11 mouse cellular contexts compared by ENCODE assay signal in genomic region chr2:105089581-105090508, GRCm38 (mm10). TPM values are rescaled to one million over a fixed set of nuclear protein-coding genes. Genes with fewer than 3 reads are reported as not detected.
DNase-seq lines count a peak whose midpoint lies in the region; ATAC-seq and TF ChIP-seq lines count a peak whose summit lies in the region.
"Had no signal": no experiment of that assay in that cellular context is flagged by ENCODE, and none has a peak within 500 bp of the region (broad histone marks: within the 10 kb centered on the region; RNA-seq: fewer than 3 reads in every experiment).

No protein-coding gene starts in this region.

- no peaks in the 10 kb centered on the region for H3K9me3 ChIP-seq in forebrain, postnatal 0 days (ENCODE audit: low read length)
- H3K9me3 ChIP-seq: embryonic facial prominence, embryonic 15.5 days had no signal

- no peak overlapping the region for H3K4me3 ChIP-seq in forebrain, postnatal 0 days (ENCODE audit: low read depth, low read length)
- H3K4me3 ChIP-seq: embryonic facial prominence, embryonic 15.5 days had no signal

- H3K36me3 ChIP-seq in forebrain, postnatal 0 days (ENCODE audit: insufficient read depth), result no peaks in the 10 kb centered on the region
- H3K36me3 ChIP-seq: embryonic facial prominence, embryonic 15.5 days had no signal

- 17% methylated on average over 7 of the region's 7 CpGs for WGBS in forebrain, postnatal 0 days

- H3K27me3 ChIP-seq in forebrain, postnatal 0 days (ENCODE audit: insufficient read depth, low read length), result no peaks in the 10 kb centered on the region
- H3K27me3 ChIP-seq: embryonic facial prominence, embryonic 15.5 days had no signal

- peak; percentile 39 for DNase-seq in embryo, embryonic 11 days
- no peak for DNase-seq in embryo, embryonic 10 days (ENCODE audit: low spot score)
- DNase-seq in left cerebral cortex, postnatal 10 days (ENCODE audit: extremely low spot score in 1 of 2, low spot score in 2 of 2), result peak; percentile 30 to 60
- no peak for DNase-seq in left cerebral cortex, adult 18-20 months (ENCODE audit: low spot score in 2 of 2)
- DNase-seq in forebrain, postnatal 0 days, result peak; percentile 74
- peak; percentile 84 for DNase-seq in retina, postnatal 1 day
- no peak for DNase-seq in heart, postnatal 4 days
- DNase-seq: lung, postnatal 10 days had no signal

- no peak for TF ChIP-seq CTCF in forebrain, postnatal 0 days (IDR thresholded peaks at IDR 0.05; ENCODE audit: low read depth)

- ATAC-seq in forebrain, postnatal 0 days, result peak; percentile 80
- ATAC-seq in monocyte, adult 5-6 weeks (replicated peaks; ENCODE audit: insufficient number of reproducible peaks, low FRiP score, low TSS enrichment, poor library complexity, severe bottlenecking), result no peak

- H3K4me2 ChIP-seq in forebrain, postnatal 0 days (ENCODE audit: low read depth), result no peak overlapping the region
- H3K4me2 ChIP-seq: embryonic facial prominence, embryonic 15.5 days had no signal

- intact Hi-C loops in left cerebral cortex, postnatal 10 days (cut with DNase I), result no loop called here

- no peak overlapping the region for H3K9ac ChIP-seq in forebrain, postnatal 0 days
- H3K9ac ChIP-seq: embryonic facial prominence, embryonic 15.5 days had no signal

- H3K4me1 ChIP-seq in forebrain, postnatal 0 days (ENCODE audit: insufficient read depth), result peaks cover 11% of the 10 kb centered on the region; the same call in 1 of the 2 replicates

- H3K27ac ChIP-seq in forebrain, postnatal 0 days (ENCODE audit: low read depth, low read length), result 0 out of 2 replicates have a peak overlapping the region, but pooled peaks have one; percentile 35
- H3K27ac ChIP-seq: embryonic facial prominence, embryonic 15.5 days had no signal

RNA-seq across cellular contexts. Expression of gene Gm11060, which starts 2.0 kb away (rescaled TPM):
- total RNA-seq in left cerebral cortex, postnatal 10 days (2021), result not detected
- not detected for total RNA-seq in left cerebral cortex, adult 18-20 months (2021)
- not detected in 2 replicates for total RNA-seq in forebrain, postnatal 0 days (2014; rRNA removed)
- polyA plus RNA-seq in forebrain, postnatal 0 days (2015; fragmentation: Nextera tagmentation; extraction: Ambion mirVana), result not detected in 2 replicates
- total RNA-seq in monocyte, adult 5-6 weeks (2017), result not detected in 3 replicates
- total RNA-seq in heart, postnatal 4 days (2021), result not detected
- polyA plus RNA-seq: embryonic facial prominence, embryonic 15.5 days; small intestine, adult 2 months had no signal

RNA-seq across cellular contexts. Expression of gene Wt1, which starts 36.5 kb away (rescaled TPM):
- total RNA-seq in left cerebral cortex, postnatal 10 days (2021), result under 1 TPM in 1 of 2 experiments, not detected in 1; 0.18 TPM
- under 1 TPM; 0.28 to 0.33 TPM for total RNA-seq in left cerebral cortex, adult 18-20 months (2021)
- 0.08 and 0.14 TPM in 2 replicates for total RNA-seq in forebrain, postnatal 0 days (2014; rRNA removed)
- 0.19 and 0.24 TPM in 2 replicates for polyA plus RNA-seq in forebrain, postnatal 0 days (2015; fragmentation: Nextera tagmentation; extraction: Ambion mirVana)
- total RNA-seq in monocyte, adult 5-6 weeks (2017), result 0.53 TPM in 1 of 3 replicates, not detected in the others
- total RNA-seq in heart, postnatal 4 days (2021), result 10 to 100 TPM; 19.7 to 21.5 TPM

Comparison
In these comparisons a context has a peak if more than half of its experiments do, and no peak if none do; other contexts are left out.
1. DNase-seq: peak in embryo, embryonic 11 days (single experiment), left cerebral cortex, postnatal 10 days (2 of 2), forebrain, postnatal 0 days (single experiment) and retina, postnatal 1 day (single experiment); none in embryo, embryonic 10 days (single experiment), left cerebral cortex, adult 18-20 months (0 of 2) and heart, postnatal 4 days (single experiment).
2. RNA of gene Wt1, which starts 36.5 kb away (total RNA-seq): 19.7 to 21.5 TPM in heart, postnatal 4 days; 0.28 to 0.33 TPM in left cerebral cortex, adult 18-20 months, 0.18 TPM in left cerebral cortex, postnatal 10 days, 0.08 to 0.14 TPM in forebrain, postnatal 0 days and 0.53 TPM in monocyte, adult 5-6 weeks; every median in the first group is over 10 times any median in the second.